Mouse (Mus musculus): ENCODE results near the gene Tshz2. TPM values are rescaled to one million over a fixed set of nuclear protein-coding genes. Genes with fewer than 3 reads are reported as not detected.

Tshz2 gene
- total RNA-seq, 2 experiments from 2014 or later, result 38.2 to 40.1 TPM

- no peak for DNase-seq (ENCODE audit: low spot score in 2 of 2)
These were observed 404.0 kb downstream of the Tshz2 start for GRCm38 (mm10) chr2:170036791-170037241.

GRCm38 (mm10) chr2:170037346-170037745, 404.5 kb downstream of the Tshz2 start:
- no peak for DNase-seq (ENCODE audit: low spot score in 2 of 2)

GRCm38 (mm10) chr2:170039772-170040171, 407.0 kb downstream of the Tshz2 start:
- DNase-seq (ENCODE audit: low spot score in 2 of 2), result no peak

GRCm38 (mm10) chr2:170041101-170041500, 408.3 kb downstream of the Tshz2 start:
- DNase-seq (ENCODE audit: low spot score in 2 of 2), result peak; percentile 32 to 74

- no peak for DNase-seq (ENCODE audit: low spot score in 2 of 2)
These were observed 409.8 kb downstream of the Tshz2 start for GRCm38 (mm10) chr2:170042471-170043213.

- no peak for DNase-seq (ENCODE audit: low spot score in 2 of 2)
These were observed 410.5 kb downstream of the Tshz2 start for GRCm38 (mm10) chr2:170043290-170043689.

- DNase-seq (ENCODE audit: low spot score in 2 of 2), result no peak
These were observed 413.1 kb downstream of the Tshz2 start for GRCm38 (mm10) chr2:170045896-170046295.

GRCm38 (mm10) chr2:170046371-170047145, 413.7 kb downstream of the Tshz2 start:
- DNase-seq (ENCODE audit: low spot score in 2 of 2), result no peak

GRCm38 (mm10) chr2:170048831-170049230, 416.0 kb downstream of the Tshz2 start:
- no peak for DNase-seq (ENCODE audit: low spot score in 2 of 2)

GRCm38 (mm10) chr2:170050651-170051050, 417.8 kb downstream of the Tshz2 start:
- no peak for DNase-seq (ENCODE audit: low spot score in 2 of 2)

GRCm38 (mm10) chr2:170051441-170051840, 418.6 kb downstream of the Tshz2 start:
- no peak for DNase-seq (ENCODE audit: low spot score in 2 of 2)

GRCm38 (mm10) chr2:170054943-170055342, 422.1 kb downstream of the Tshz2 start:
- DNase-seq (ENCODE audit: low spot score in 2 of 2), result no peak

GRCm38 (mm10) chr2:170055413-170055812, 422.6 kb downstream of the Tshz2 start:
- peak in 1 of 2 experiments; percentile 44 for DNase-seq (ENCODE audit: low spot score in 2 of 2)

- DNase-seq (ENCODE audit: low spot score in 2 of 2), result no peak
These were observed 426.0 kb downstream of the Tshz2 start for GRCm38 (mm10) chr2:170058774-170059173.

GRCm38 (mm10) chr2:170060066-170060465, 427.3 kb downstream of the Tshz2 start:
- DNase-seq (ENCODE audit: low spot score in 2 of 2), result no peak

- DNase-seq (ENCODE audit: low spot score in 2 of 2), result no peak
These were observed 429.6 kb downstream of the Tshz2 start for GRCm38 (mm10) chr2:170062378-170062777.

- peak in 1 of 2 experiments; percentile 58 for DNase-seq (ENCODE audit: low spot score in 2 of 2)
These were observed 437.2 kb downstream of the Tshz2 start for GRCm38 (mm10) chr2:170069976-170070375.

- peak in 1 of 2 experiments; percentile 66 for DNase-seq (ENCODE audit: low spot score in 2 of 2)
These were observed 437.9 kb downstream of the Tshz2 start for GRCm38 (mm10) chr2:170070641-170071241.

GRCm38 (mm10) chr2:170076941-170077490, 444.2 kb downstream of the Tshz2 start:
- no peak for DNase-seq (ENCODE audit: low spot score in 2 of 2)

GRCm38 (mm10) chr2:170078041-170078440, 445.2 kb downstream of the Tshz2 start:
- no peak for DNase-seq (ENCODE audit: low spot score in 2 of 2)

- no peak for DNase-seq (ENCODE audit: low spot score in 2 of 2)
These were observed 445.7 kb downstream of the Tshz2 start for GRCm38 (mm10) chr2:170078442-170079017.

Measured in gastrocnemius, postnatal 4 days (tissue).